Mouse (Mus musculus) mature B cell (primary cell): ENCODE measurements around the gene Rwdd1.
"Not testable (repeated sequence)": the region's sequence is repeated elsewhere in the genome, so short reads cannot be mapped to it uniquely, and the experiment has no call there.

Experiments used
- in situ Hi-C: fragments of 300-500 bp; cut with MboI; formaldehyde crosslinking; loops from 2 replicates; pipeline ENCODE4 v1.14.3; 2019

The Rwdd1 gene

GRCm38 (mm10) chr10:34019302-34020075 lies at the start of gene Rwdd1:
Rwdd1 (minus strand) TSS chr10:34019624.
- in situ Hi-C loops = no loop called here

- in situ Hi-C loops = no loop called here
Measured at GRCm38 (mm10) chr10:34066591-34066990, 47.2 kb upstream of the Rwdd1 start.

GRCm38 (mm10) chr10:34053987-34054386 lies 34.6 kb upstream of the Rwdd1 start:
- in situ Hi-C loops = no loop called here

- in situ Hi-C loops = no loop called here
Measured at GRCm38 (mm10) chr10:34044210-34044609, 24.8 kb upstream of the Rwdd1 start, which contains the start of gene Calhm4. Calhm4 (minus strand) TSS chr10:34044310.

GRCm38 (mm10) chr10:34037401-34037800 lies 18.0 kb upstream of the Rwdd1 start, which contains the start of gene Trappc3l:
Trappc3l (plus strand) TSS chr10:34037597.
- in situ Hi-C loops = no loop called here

GRCm38 (mm10) chr10:34036587-34036986 lies 17.2 kb upstream of the Rwdd1 start:
- in situ Hi-C loops = no loop called here

- in situ Hi-C loops = no loop called here
Measured at GRCm38 (mm10) chr10:34033630-34034305, 14.3 kb upstream of the Rwdd1 start.

- in situ Hi-C loops = no loop called here
Measured at GRCm38 (mm10) chr10:34030322-34030721, 10.9 kb upstream of the Rwdd1 start.

- in situ Hi-C loops = no loop called here
Measured at GRCm38 (mm10) chr10:34018746-34019301, 600 bp downstream of the Rwdd1 start.

GRCm38 (mm10) chr10:34013241-34013640 lies 6.2 kb downstream of the Rwdd1 start:
- in situ Hi-C loops = no loop called here

- in situ Hi-C loops = no loop called here
Measured at GRCm38 (mm10) chr10:34012581-34012980, 6.8 kb downstream of the Rwdd1 start.

- in situ Hi-C loops = no loop called here
Measured at GRCm38 (mm10) chr10:33998397-33998796, 21.0 kb downstream of the Rwdd1 start.

GRCm38 (mm10) chr10:33996686-33997085 lies 22.7 kb downstream of the Rwdd1 start:
- in situ Hi-C loops = not testable (repeated sequence)

- in situ Hi-C loops = no loop called here
Measured at GRCm38 (mm10) chr10:33986771-33987170, 32.7 kb downstream of the Rwdd1 start.

GRCm38 (mm10) chr10:33974781-33975494 lies 44.5 kb downstream of the Rwdd1 start:
- in situ Hi-C loops = no loop called here

GRCm38 (mm10) chr10:33952509-33952908 lies 66.9 kb downstream of the Rwdd1 start:
- in situ Hi-C loops = no loop called here

- in situ Hi-C loops = no loop called here
Measured at GRCm38 (mm10) chr10:33950803-33951583, 68.4 kb downstream of the Rwdd1 start, which contains the start of gene Zup1. Zup1 (minus strand) TSS chr10:33951269.
